Mouse (Mus musculus): ENCODE measurements around the gene Tut4. TPM values are rescaled to one million over a fixed set of nuclear protein-coding genes. Genes with fewer than 3 reads are reported as not detected.

Tut4 gene
- polyA plus RNA-seq, 1 experiment from 2014 or later = 54.7 TPM

Other genes with a start within 250 kb of the Tut4 start
- 0.12 TPM in 1 of 2 replicates, not detected in the other for gene Zyg11a, start 241.4 kb upstream of the Tut4 start, polyA plus RNA-seq (2014; fragmentation: Nextera tagmentation; extraction: Ambion mirVana)
- 14.1 and 15.9 TPM in 2 replicates for gene Zyg11b, start 158.3 kb upstream of the Tut4 start, polyA plus RNA-seq (2014; fragmentation: Nextera tagmentation; extraction: Ambion mirVana)
- gene Coa7, start 131.3 kb upstream of the Tut4 start, polyA plus RNA-seq (2014; fragmentation: Nextera tagmentation; extraction: Ambion mirVana) = 58.3 and 63.4 TPM in 2 replicates
- 1.7 and 3.4 TPM in 2 replicates for gene Shisal2a, start 76.1 kb upstream of the Tut4 start, polyA plus RNA-seq (2014; fragmentation: Nextera tagmentation; extraction: Ambion mirVana)
- 40.0 and 46.4 TPM in 2 replicates for gene Gpx7, start 52.5 kb upstream of the Tut4 start, polyA plus RNA-seq (2014; fragmentation: Nextera tagmentation; extraction: Ambion mirVana)
- gene Prpf38a, start 119.9 kb downstream of the Tut4 start, polyA plus RNA-seq (2014; fragmentation: Nextera tagmentation; extraction: Ambion mirVana) = 83.5 and 85.0 TPM in 2 replicates
- 12.6 and 14.1 TPM in 2 replicates for gene Orc1, start 120.0 kb downstream of the Tut4 start, polyA plus RNA-seq (2014; fragmentation: Nextera tagmentation; extraction: Ambion mirVana)
- 32.5 and 32.8 TPM in 2 replicates for gene Cc2d1b, start 160.5 kb downstream of the Tut4 start, polyA plus RNA-seq (2014; fragmentation: Nextera tagmentation; extraction: Ambion mirVana)